Mouse (Mus musculus): ENCODE measurements around the gene Dhrs4. TPM values are rescaled to one million over a fixed set of nuclear protein-coding genes. Genes with fewer than 3 reads are reported as not detected.

The Dhrs4 gene
- polyA plus RNA-seq, 1 experiment from 2014 or later, result 60.7 TPM

GRCm38 (mm10) chr14:55461757-55462156 lies 16.8 kb upstream of the Dhrs4 start:
- H3K27ac ChIP-seq, result no peak overlapping the region
- 41% methylated on average over 4 of the region's 4 CpGs for WGBS
- no peak overlapping the region for H3K4me2 ChIP-seq
- no peak overlapping the region for H3K4me3 ChIP-seq
- no peak for ATAC-seq (replicated peaks; ENCODE audit: insufficient number of reproducible peaks, insufficient read depth, low FRiP score, low read depth)
- 0 out of 2 replicates have a peak, but pooled peaks cover 4% of the 10 kb centered on the region for H3K27me3 ChIP-seq
- no peaks in the 10 kb centered on the region for H3K9me3 ChIP-seq (replicated peaks)
- H3K4me1 ChIP-seq (replicated peaks), result no peaks in the 10 kb centered on the region
- no peak overlapping the region for H3K9ac ChIP-seq
- H3K36me3 ChIP-seq, result no peaks in the 10 kb centered on the region

DNA sequence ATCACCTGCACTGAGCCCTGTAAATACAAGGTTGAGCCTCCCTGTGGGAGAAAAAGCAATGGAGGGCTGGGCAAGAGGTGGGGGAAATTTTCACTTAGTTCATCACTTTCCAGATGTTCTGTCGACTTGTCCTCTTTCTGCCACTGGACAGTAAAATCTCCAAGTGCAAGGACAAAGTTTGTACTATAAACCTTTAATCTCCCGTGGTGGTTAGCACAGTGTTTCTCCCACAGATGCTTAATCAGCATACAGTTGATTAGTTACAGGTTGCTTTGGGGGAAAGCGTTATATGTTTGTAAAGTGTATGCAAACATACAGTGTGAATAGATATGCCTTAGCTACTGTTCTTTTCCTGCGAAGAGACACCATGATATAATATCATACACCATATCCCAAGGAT lies 12.1 kb upstream of the Dhrs4 start:
- Histone ChIP-seq H3K4me1 (replicated peaks) (peaks cover 10% of the 10 kb centered on the region; the same call in 1 of the 2 replicates), H3K36me3 (no peaks in the 10 kb centered on the region), H3K27me3 (no peaks in the 10 kb centered on the region), H3K4me3 (no peak overlapping the region), H3K27ac (no peak overlapping the region), H3K9ac (no peak overlapping the region), H3K4me2 (no peak overlapping the region), H3K9me3 (replicated peaks) (no peaks in the 10 kb centered on the region)
- 56% methylated on average over 4 of the region's 4 CpGs for WGBS
- no peak for ATAC-seq (replicated peaks; ENCODE audit: insufficient number of reproducible peaks, insufficient read depth, low FRiP score, low read depth)

DNA sequence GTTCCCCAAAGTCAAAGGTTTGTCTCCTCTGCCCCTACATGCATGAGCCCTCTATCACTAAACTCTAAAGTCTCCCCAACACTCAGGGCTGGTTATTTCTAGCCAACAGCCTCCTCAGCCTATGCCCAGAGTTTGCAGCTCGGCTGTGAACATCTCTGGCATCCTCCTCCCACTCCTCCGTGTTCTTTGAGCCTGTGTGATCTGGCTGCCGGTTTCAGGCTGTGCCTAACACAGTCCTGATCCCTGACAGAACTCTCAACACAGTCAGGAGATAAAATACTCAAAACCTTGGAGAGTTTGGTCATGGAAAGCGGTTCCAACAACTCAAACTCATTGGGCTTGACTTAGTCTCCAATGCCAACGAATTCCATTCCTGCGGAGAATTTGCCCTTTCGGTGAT lies 11.4 kb upstream of the Dhrs4 start:
- no peak overlapping the region for H3K9ac ChIP-seq
- no peak for ATAC-seq (replicated peaks; ENCODE audit: insufficient number of reproducible peaks, insufficient read depth, low FRiP score, low read depth)
- no peaks in the 10 kb centered on the region for H3K27me3 ChIP-seq

GRCm38 (mm10) chr14:55468301-55468741 lies 10.2 kb upstream of the Dhrs4 start:
- Histone ChIP-seq H3K4me1 (replicated peaks) (peaks cover 10% of the 10 kb centered on the region; the same call in 1 of the 2 replicates), H3K4me3 (no peak overlapping the region), H3K9ac (no peak overlapping the region), H3K4me2 (no peak overlapping the region), H3K27ac (no peak overlapping the region), H3K36me3 (no peaks in the 10 kb centered on the region), H3K27me3 (no peaks in the 10 kb centered on the region), H3K9me3 (replicated peaks) (no peaks in the 10 kb centered on the region)
- no peak for ATAC-seq (replicated peaks; ENCODE audit: insufficient number of reproducible peaks, insufficient read depth, low FRiP score, low read depth)
- 71% methylated on average over 2 of the region's 2 CpGs for WGBS

More for the DNA sequence above, 11.4 kb upstream of the Dhrs4 start:
- WGBS, result 51% methylated on average over 7 of the region's 7 CpGs
- no peak overlapping the region for H3K27ac ChIP-seq
- no peak overlapping the region for H3K4me2 ChIP-seq
- H3K4me1 ChIP-seq (replicated peaks), result peaks cover 10% of the 10 kb centered on the region; the same call in 1 of the 2 replicates
- H3K9me3 ChIP-seq (replicated peaks), result no peaks in the 10 kb centered on the region
- H3K36me3 ChIP-seq, result no peaks in the 10 kb centered on the region
- no peak overlapping the region for H3K4me3 ChIP-seq

GRCm38 (mm10) chr14:55469041-55469440 lies 9.5 kb upstream of the Dhrs4 start:
- no peak for ATAC-seq (replicated peaks; ENCODE audit: insufficient number of reproducible peaks, insufficient read depth, low FRiP score, low read depth)
- Histone ChIP-seq H3K9me3 (replicated peaks) (no peaks in the 10 kb centered on the region), H3K4me1 (replicated peaks) (peaks cover 10% of the 10 kb centered on the region; the same call in 1 of the 2 replicates), H3K27me3 (no peaks in the 10 kb centered on the region), H3K36me3 (no peaks in the 10 kb centered on the region), H3K9ac (no peak overlapping the region), H3K27ac (no peak overlapping the region), H3K4me3 (no peak overlapping the region), H3K4me2 (no peak overlapping the region)
- 61% methylated on average over 2 of the region's 2 CpGs for WGBS

DNA sequence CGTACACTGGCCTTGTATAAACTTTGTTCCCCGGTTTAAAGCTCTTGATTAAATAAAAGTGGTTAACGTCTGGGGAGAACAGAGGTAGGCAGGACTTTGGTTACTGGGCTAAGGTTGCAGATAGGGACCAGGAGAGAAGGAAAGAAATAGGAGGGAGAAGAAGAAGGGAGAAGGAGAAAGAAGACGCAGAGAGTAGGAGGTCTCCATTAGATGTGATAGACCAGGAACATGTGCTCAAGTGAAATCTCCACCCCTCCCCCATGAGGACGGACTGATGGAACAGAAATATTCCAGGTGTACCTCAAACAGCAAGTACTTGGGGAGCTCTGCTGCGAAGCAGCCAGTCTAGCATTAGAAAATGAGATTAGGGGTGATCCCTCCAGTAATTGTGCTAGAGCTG lies 8.7 kb upstream of the Dhrs4 start:
- H3K9ac ChIP-seq, result no peak overlapping the region
- H3K4me3 ChIP-seq, result no peak overlapping the region
- H3K36me3 ChIP-seq, result no peaks in the 10 kb centered on the region
- no peaks in the 10 kb centered on the region for H3K9me3 ChIP-seq (replicated peaks)
- H3K27ac ChIP-seq, result no peak overlapping the region
- WGBS, result 81% methylated on average over 6 of the region's 6 CpGs
- no peaks in the 10 kb centered on the region for H3K27me3 ChIP-seq
- ATAC-seq (replicated peaks; ENCODE audit: insufficient number of reproducible peaks, insufficient read depth, low FRiP score, low read depth), result no peak
- peaks cover 10% of the 10 kb centered on the region; the same call in 1 of the 2 replicates for H3K4me1 ChIP-seq (replicated peaks)
- no peak overlapping the region for H3K4me2 ChIP-seq

- H3K4me3 ChIP-seq, result no peak overlapping the region
- no peaks in the 10 kb centered on the region for H3K27me3 ChIP-seq
- no peaks in the 10 kb centered on the region for H3K9me3 ChIP-seq (replicated peaks)
- H3K4me1 ChIP-seq (replicated peaks), result peaks cover 10% of the 10 kb centered on the region; the same call in 1 of the 2 replicates
- H3K9ac ChIP-seq, result no peak overlapping the region
- 7% methylated on average over 10 of the region's 10 CpGs for WGBS
- no peak for ATAC-seq (replicated peaks; ENCODE audit: insufficient number of reproducible peaks, insufficient read depth, low FRiP score, low read depth)
- no peaks in the 10 kb centered on the region for H3K36me3 ChIP-seq
- no peak overlapping the region for H3K27ac ChIP-seq
- H3K4me2 ChIP-seq, result peak overlapping the region; percentile 28; the same call in 1 of the 2 replicates
Observed at GRCm38 (mm10) chr14:55470806-55471205, 7.8 kb upstream of the Dhrs4 start.

- Histone ChIP-seq H3K4me3 (no peak overlapping the region), H3K9ac (no peak overlapping the region), H3K36me3 (peaks cover 1% of the 10 kb centered on the region; the same call in 1 of the 2 replicates), H3K4me1 (replicated peaks) (peaks cover 17% of the 10 kb centered on the region), H3K27me3 (no peaks in the 10 kb centered on the region), H3K4me2 (no peak overlapping the region), H3K27ac (no peak overlapping the region), H3K9me3 (replicated peaks) (no peaks in the 10 kb centered on the region)
- no peak for ATAC-seq (replicated peaks; ENCODE audit: insufficient number of reproducible peaks, insufficient read depth, low FRiP score, low read depth)
- 50% methylated on average over 2 of the region's 2 CpGs for WGBS
Observed at GRCm38 (mm10) chr14:55475654-55476053, 2.9 kb upstream of the Dhrs4 start.

GRCm38 (mm10) chr14:55477421-55477820 lies 1.1 kb upstream of the Dhrs4 start:
- WGBS, result 100% methylated on average over 1 of the region's 1 CpGs
- Histone ChIP-seq H3K27ac (no peak overlapping the region), H3K9me3 (replicated peaks) (no peaks in the 10 kb centered on the region), H3K9ac (no peak overlapping the region), H3K4me3 (no peak overlapping the region), H3K4me2 (no peak overlapping the region), H3K4me1 (replicated peaks) (peaks cover 13% of the 10 kb centered on the region), H3K27me3 (no peaks in the 10 kb centered on the region), H3K36me3 (peaks cover 10% of the 10 kb centered on the region; the same call in 1 of the 2 replicates)
- ATAC-seq (replicated peaks; ENCODE audit: insufficient number of reproducible peaks, insufficient read depth, low FRiP score, low read depth), result no peak

DNA sequence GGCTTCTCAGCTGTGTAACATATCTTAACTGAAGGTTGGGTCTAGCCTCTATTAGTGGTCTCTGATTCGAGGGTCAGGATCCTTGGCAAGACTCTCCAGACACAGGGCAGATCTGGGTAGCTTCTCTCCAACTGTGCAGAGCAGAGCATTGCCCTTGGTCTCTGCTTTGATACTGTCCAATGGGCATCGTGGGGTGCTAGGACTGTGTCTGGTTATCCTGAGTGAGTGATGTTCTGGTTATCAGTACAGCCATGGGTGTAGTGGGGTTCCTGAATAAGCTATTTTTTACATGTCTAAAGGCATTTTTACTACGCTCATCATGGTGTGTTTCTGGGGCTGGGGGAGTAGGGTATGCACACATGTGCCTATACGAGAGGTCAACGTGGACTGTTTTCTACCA lies 729 bp upstream of the Dhrs4 start:
- Histone ChIP-seq H3K4me2 (peak overlapping the region; percentile 81; the same call in 1 of the 2 replicates), H3K27ac (no peak overlapping the region)

GRCm38 (mm10) chr14:55479629-55480028 lies 1.1 kb downstream of the Dhrs4 start:
- Histone ChIP-seq H3K9ac (no peak overlapping the region), H3K4me3 (no peak overlapping the region)

More for the DNA sequence above, 729 bp upstream of the Dhrs4 start:
- Histone ChIP-seq H3K9ac (0 out of 2 replicates have a peak overlapping the region, but pooled peaks have one; percentile 74), H3K4me3 (no peak overlapping the region), H3K9me3 (replicated peaks) (no peaks in the 10 kb centered on the region), H3K27me3 (no peaks in the 10 kb centered on the region), H3K36me3 (peaks cover 10% of the 10 kb centered on the region; the same call in 1 of the 2 replicates), H3K4me1 (replicated peaks) (peaks cover 13% of the 10 kb centered on the region)
- ATAC-seq (replicated peaks; ENCODE audit: insufficient number of reproducible peaks, insufficient read depth, low FRiP score, low read depth), result no peak
- WGBS, result 59% methylated on average over 5 of the region's 5 CpGs

DNA sequence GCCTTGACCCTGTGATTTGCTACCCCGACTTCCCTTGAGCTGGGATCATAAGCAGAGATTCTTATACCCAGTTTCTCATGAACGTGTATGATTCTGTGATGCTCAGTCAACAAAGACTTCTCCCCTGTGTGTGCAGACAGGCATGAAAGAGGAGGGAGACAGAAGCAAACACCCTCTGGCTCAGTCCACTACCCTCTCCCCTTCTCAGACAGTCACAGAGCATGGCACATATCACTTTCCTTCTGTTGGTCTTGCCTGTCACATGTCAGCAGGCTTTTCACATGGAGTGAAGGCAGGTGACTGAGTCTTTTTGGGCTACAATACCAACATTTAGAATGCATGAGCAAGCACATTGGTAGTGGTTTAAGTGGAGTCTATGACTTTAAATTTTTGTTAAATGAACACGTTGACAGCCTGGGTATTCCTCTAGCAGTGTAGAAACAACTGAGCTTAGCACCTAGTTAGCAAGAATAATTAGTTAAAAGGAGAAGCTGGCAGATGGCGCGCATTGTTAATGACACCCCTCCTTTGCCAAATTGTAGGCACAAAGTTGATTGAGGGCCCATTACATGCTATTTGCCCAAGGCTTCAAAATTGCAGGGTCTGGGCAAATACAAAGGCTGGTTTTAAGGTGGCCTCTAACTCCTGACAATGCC lies 6.0 kb downstream of the Dhrs4 start:
- Histone ChIP-seq H3K9ac (no peak overlapping the region), H3K36me3 (peaks cover 10% of the 10 kb centered on the region), H3K4me2 (no peak overlapping the region), H3K4me3 (no peak overlapping the region), H3K4me1 (replicated peaks) (peaks cover 3% of the 10 kb centered on the region), H3K27ac (no peak overlapping the region), H3K9me3 (replicated peaks) (no peaks in the 10 kb centered on the region), H3K27me3 (no peaks in the 10 kb centered on the region)
- 68% methylated on average over 5 of the region's 5 CpGs for WGBS
- ATAC-seq (replicated peaks; ENCODE audit: insufficient number of reproducible peaks, insufficient read depth, low FRiP score, low read depth), result no peak

More at GRCm38 (mm10) chr14:55479629-55480028, 1.1 kb downstream of the Dhrs4 start:
- H3K36me3 ChIP-seq, result peaks cover 10% of the 10 kb centered on the region; the same call in 1 of the 2 replicates
- peak overlapping the region; percentile 81; the same call in 1 of the 2 replicates for H3K4me2 ChIP-seq
- WGBS, result 85% methylated on average over 10 of the region's 10 CpGs
- no peaks in the 10 kb centered on the region for H3K9me3 ChIP-seq (replicated peaks)
- no peak overlapping the region for H3K27ac ChIP-seq
- H3K4me1 ChIP-seq (replicated peaks), result peaks cover 13% of the 10 kb centered on the region
- no peak for ATAC-seq (replicated peaks; ENCODE audit: insufficient number of reproducible peaks, insufficient read depth, low FRiP score, low read depth)
- H3K27me3 ChIP-seq, result no peaks in the 10 kb centered on the region

Data from heart, embryonic 15.5 days (tissue).